Mouse (Mus musculus): Measurements from ENCODE around the gene Plekha7. TPM values are rescaled to one million over a fixed set of nuclear protein-coding genes. Genes with fewer than 3 reads are reported as not detected.

The Plekha7 gene
- total RNA-seq, 1 experiment = 38.0 TPM

GRCm38 (mm10) chr7:116286173-116286572 lies 22.0 kb downstream of the Plekha7 start:
- in situ Hi-C loops (cut with MboI; ENCODE audit: low sequenced_read_pairs in 2 of 2, unreplicated experiment in 2 of 2) = no loop called here

GRCm38 (mm10) chr7:116285216-116285615 lies 23.0 kb downstream of the Plekha7 start:
- no peak for DNase-seq (ENCODE audit: low read depth, low spot score)
- Histone ChIP-seq H3K4me3 (ENCODE audit: insufficient read depth in 1 of 2, low read depth in 1 of 2, low read length in 2 of 2, poor library complexity in 1 of 2, severe bottlenecking in 1 of 2) (no peak overlapping the region), H3K27ac (ENCODE audit: insufficient read depth, low read depth, low read length, poor library complexity, severe bottlenecking) (no peak overlapping the region), H3K9me3 (ENCODE audit: control insufficient read depth, insufficient read depth, low read depth, low read length) (no peaks in the 10 kb centered on the region), H3K36me3 (ENCODE audit: control insufficient read depth, insufficient read depth, low read length, poor library complexity, severe bottlenecking) (no peaks in the 10 kb centered on the region; the same call in 1 of the 2 replicates), H3K4me1 (ENCODE audit: control insufficient read depth in 2 of 2, insufficient read depth in 2 of 2, low read length in 2 of 2, poor library complexity in 1 of 2) (peaks cover 5 to 65% of the 10 kb centered on the region in 2 experiments; a peak in 3 of 4 replicates), H3K9ac (ENCODE audit: insufficient read depth, low read depth, low read length, poor library complexity, severe bottlenecking) (no peak overlapping the region)
- TF ChIP-seq HCFC1 (IDR thresholded peaks at IDR 0.05; ENCODE audit: borderline replicate concordance, insufficient read depth, low read length) (no peak), MAFK (IDR thresholded peaks at IDR 0.05; ENCODE audit: insufficient read depth, low read depth, low read length) (no peak), ZC3H11A (IDR thresholded peaks at IDR 0.05; ENCODE audit: borderline replicate concordance, low read depth, low read length) (no peak), CHD2 (IDR thresholded peaks at IDR 0.05; ENCODE audit: low read depth, low read length) (no peak), ZNF384 (IDR thresholded peaks at IDR 0.05; ENCODE audit: low read depth, low read length) (no peak)
- in situ Hi-C loops (cut with MboI; ENCODE audit: low sequenced_read_pairs in 2 of 2, unreplicated experiment in 2 of 2) = no loop called here

More at GRCm38 (mm10) chr7:116286173-116286572, 22.0 kb downstream of the Plekha7 start:
- Histone ChIP-seq H3K9ac (ENCODE audit: insufficient read depth, low read depth, low read length, poor library complexity, severe bottlenecking) (no peak overlapping the region), H3K27ac (ENCODE audit: insufficient read depth, low read depth, low read length, poor library complexity, severe bottlenecking) (peak overlapping the region; percentile 40; the same call in 1 of the 2 replicates), H3K9me3 (ENCODE audit: control insufficient read depth, insufficient read depth, low read depth, low read length) (no peaks in the 10 kb centered on the region), H3K4me3 (ENCODE audit: insufficient read depth in 1 of 2, low read depth in 1 of 2, low read length in 2 of 2, poor library complexity in 1 of 2, severe bottlenecking in 1 of 2) (no peak overlapping the region), H3K4me1 (ENCODE audit: control insufficient read depth in 2 of 2, insufficient read depth in 2 of 2, low read length in 2 of 2, poor library complexity in 1 of 2) (peaks cover 5 to 64% of the 10 kb centered on the region in 2 experiments; a peak in 3 of 4 replicates), H3K36me3 (ENCODE audit: control insufficient read depth, insufficient read depth, low read length, poor library complexity, severe bottlenecking) (no peaks in the 10 kb centered on the region; the same call in 1 of the 2 replicates)
- no peak for TF ChIP-seq MAFK (IDR thresholded peaks at IDR 0.05; ENCODE audit: insufficient read depth, low read depth, low read length)
- no peak for TF ChIP-seq HCFC1 (IDR thresholded peaks at IDR 0.05; ENCODE audit: borderline replicate concordance, insufficient read depth, low read length)
- TF ChIP-seq CHD2 (IDR thresholded peaks at IDR 0.05; ENCODE audit: low read depth, low read length) = no peak
- TF ChIP-seq ZNF384 (IDR thresholded peaks at IDR 0.05; ENCODE audit: low read depth, low read length) = no peak
- no peak for TF ChIP-seq ZC3H11A (IDR thresholded peaks at IDR 0.05; ENCODE audit: borderline replicate concordance, low read depth, low read length)
- no peak for DNase-seq (ENCODE audit: low read depth, low spot score)

DNA sequence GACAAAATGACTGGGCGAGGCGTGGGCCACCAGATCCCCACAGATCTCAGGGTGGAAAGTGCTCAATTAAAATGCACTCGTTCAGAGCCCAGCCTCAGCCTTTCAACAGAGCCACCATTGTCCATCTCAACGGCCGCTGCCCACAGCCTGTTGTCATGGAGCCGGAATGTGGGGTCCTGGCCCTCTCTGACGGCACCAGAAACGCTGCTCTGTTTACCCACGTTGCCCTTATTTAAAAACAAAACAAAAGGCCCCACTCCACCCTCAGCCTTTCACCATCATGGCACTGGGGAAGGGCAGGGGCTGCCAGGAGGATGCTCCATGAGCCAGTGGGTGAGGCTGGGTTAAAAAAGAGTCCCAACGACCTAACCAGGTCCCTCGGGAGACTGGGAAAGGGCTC lies 25.4 kb downstream of the Plekha7 start:
- Histone ChIP-seq H3K4me1 (ENCODE audit: control insufficient read depth in 2 of 2, insufficient read depth in 2 of 2, low read length in 2 of 2, poor library complexity in 1 of 2) (peaks cover 5 to 56% of the 10 kb centered on the region in 2 experiments; a peak in 3 of 4 replicates), H3K27ac (ENCODE audit: insufficient read depth, low read depth, low read length, poor library complexity, severe bottlenecking) (peak overlapping the region; percentile 15; the same call in 1 of the 2 replicates), H3K9me3 (ENCODE audit: control insufficient read depth, insufficient read depth, low read depth, low read length) (no peaks in the 10 kb centered on the region), H3K9ac (ENCODE audit: insufficient read depth, low read depth, low read length, poor library complexity, severe bottlenecking) (no peak overlapping the region), H3K36me3 (ENCODE audit: control insufficient read depth, insufficient read depth, low read length, poor library complexity, severe bottlenecking) (no peaks in the 10 kb centered on the region; the same call in 1 of the 2 replicates), H3K4me3 (ENCODE audit: insufficient read depth in 1 of 2, low read depth in 1 of 2, low read length in 2 of 2, poor library complexity in 1 of 2, severe bottlenecking in 1 of 2) (no peak overlapping the region)
- in situ Hi-C loops (cut with MboI; ENCODE audit: low sequenced_read_pairs in 2 of 2, unreplicated experiment in 2 of 2) = no loop called here
- DNase-seq (ENCODE audit: low read depth, low spot score) = no peak
- TF ChIP-seq ZC3H11A (IDR thresholded peaks at IDR 0.05; ENCODE audit: borderline replicate concordance, low read depth, low read length) = no peak
- TF ChIP-seq CHD2 (IDR thresholded peaks at IDR 0.05; ENCODE audit: low read depth, low read length) = no peak
- no peak for TF ChIP-seq ZNF384 (IDR thresholded peaks at IDR 0.05; ENCODE audit: low read depth, low read length)
- no peak for TF ChIP-seq MAFK (IDR thresholded peaks at IDR 0.05; ENCODE audit: insufficient read depth, low read depth, low read length)
- TF ChIP-seq HCFC1 (IDR thresholded peaks at IDR 0.05; ENCODE audit: borderline replicate concordance, insufficient read depth, low read length) = no peak

DNA sequence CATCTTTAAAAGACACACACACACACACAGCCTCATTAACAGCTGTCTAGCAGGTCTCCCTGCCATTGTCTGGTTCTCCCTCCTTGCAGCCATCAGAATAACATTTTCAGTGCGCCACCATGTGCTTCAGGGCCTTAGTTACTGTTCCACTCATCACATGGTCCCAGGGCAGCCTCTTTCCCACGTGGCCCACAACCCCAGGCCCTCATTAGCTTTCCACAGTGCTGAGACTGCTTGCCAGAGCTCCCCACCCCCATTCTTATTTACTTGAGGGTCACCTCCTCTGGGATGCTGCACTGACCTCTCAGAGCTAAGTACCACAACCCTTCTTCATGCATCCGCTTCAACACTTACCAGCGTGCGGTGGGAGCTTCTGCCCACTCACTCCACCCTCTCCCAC lies 28.1 kb downstream of the Plekha7 start:
- H3K27ac ChIP-seq (ENCODE audit: insufficient read depth, low read depth, low read length, poor library complexity, severe bottlenecking) = no peak overlapping the region
- H3K36me3 ChIP-seq (ENCODE audit: control insufficient read depth, insufficient read depth, low read length, poor library complexity, severe bottlenecking) = no peaks in the 10 kb centered on the region
- no peak overlapping the region for H3K4me3 ChIP-seq (ENCODE audit: insufficient read depth in 1 of 2, low read depth in 1 of 2, low read length in 2 of 2, poor library complexity in 1 of 2, severe bottlenecking in 1 of 2)
- no peak overlapping the region for H3K9ac ChIP-seq (ENCODE audit: insufficient read depth, low read depth, low read length, poor library complexity, severe bottlenecking)
- peaks cover 0 to 40% of the 10 kb centered on the region in 2 experiments; a peak in 3 of 4 replicates for H3K4me1 ChIP-seq (ENCODE audit: control insufficient read depth in 2 of 2, insufficient read depth in 2 of 2, low read length in 2 of 2, poor library complexity in 1 of 2)
- no peak for DNase-seq (ENCODE audit: low read depth, low spot score)
- TF ChIP-seq MAFK (IDR thresholded peaks at IDR 0.05; ENCODE audit: insufficient read depth, low read depth, low read length) (no peak), CHD2 (IDR thresholded peaks at IDR 0.05; ENCODE audit: low read depth, low read length) (no peak), ZC3H11A (IDR thresholded peaks at IDR 0.05; ENCODE audit: borderline replicate concordance, low read depth, low read length) (no peak), HCFC1 (IDR thresholded peaks at IDR 0.05; ENCODE audit: borderline replicate concordance, insufficient read depth, low read length) (no peak)
- in situ Hi-C loops (cut with MboI; ENCODE audit: low sequenced_read_pairs in 2 of 2, unreplicated experiment in 2 of 2) = no loop called here
- no peaks in the 10 kb centered on the region for H3K9me3 ChIP-seq (ENCODE audit: control insufficient read depth, insufficient read depth, low read depth, low read length)

All from ES-E14 (cell line).